Mouse (Mus musculus) cerebellum, adult 2 months (tissue): ENCODE measurements around the gene Psma5.

Source experiments
- CTCF ChIP-seq: fragments of 200-500 bp; IDR thresholded peaks from 2 replicates; pipeline ENCODE4 v1.5.1; 2011; ENCODE audit warnings: low read depth, mild to moderate bottlenecking, control low read depth, low read length, moderate library complexity, borderline replicate concordance; ENCODE audit not compliant: insufficient read depth
- POLR2A ChIP-seq: fragments of 200-500 bp; IDR thresholded peaks from 2 replicates; pipeline ENCODE4 v1.6.1; 2011; ENCODE audit warnings: low read length, control low read depth, borderline replicate concordance; ENCODE audit not compliant: insufficient read depth

GRCm38 (mm10) chr3:108318517-108318916 lies 61.8 kb downstream of the Psma5 start:
- TF ChIP-seq POLR2A (no peak), CTCF (no peak)
